Mouse (Mus musculus) kidney, adult 8-10 months (tissue): ENCODE results near the gene Slc25a12.
"Not testable (repeated sequence)": the region's sequence is repeated elsewhere in the genome, so short reads cannot be mapped to it uniquely, and the experiment has no call there.

Experiments
- DNase-seq, 2 experiments: peaks; one replicate each; pipeline ENCODE4 v3.0.0; 2022

Gene Slc25a12

GRCm38 (mm10) chr2:71367125-71367880 is at the start of gene Slc25a12:
Gene Slc25a12 (minus strand): TSS chr2:71367749.
- DNase-seq: peak; percentile 76 to 79

DNA sequence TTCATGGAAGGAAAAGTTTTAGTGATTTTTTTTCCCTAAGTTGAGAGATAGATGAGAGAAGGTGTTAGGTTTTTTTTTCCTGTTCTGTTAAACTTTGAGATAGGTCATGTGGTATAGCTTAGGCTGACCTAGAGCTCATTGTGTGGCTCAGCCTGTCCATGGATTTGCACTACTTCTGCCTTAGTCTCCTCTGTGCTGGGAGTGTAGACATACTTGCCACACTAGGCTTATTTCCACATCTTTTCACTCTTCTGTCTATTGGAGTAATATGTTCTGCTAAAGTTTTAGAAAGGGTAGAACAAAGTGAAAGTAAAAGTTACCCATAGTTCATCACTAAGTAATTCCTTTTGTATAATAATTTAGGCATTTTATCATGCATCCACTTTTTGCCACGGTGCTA is 38.1 kb upstream of the Slc25a12 start:
- no peak for DNase-seq

DNA sequence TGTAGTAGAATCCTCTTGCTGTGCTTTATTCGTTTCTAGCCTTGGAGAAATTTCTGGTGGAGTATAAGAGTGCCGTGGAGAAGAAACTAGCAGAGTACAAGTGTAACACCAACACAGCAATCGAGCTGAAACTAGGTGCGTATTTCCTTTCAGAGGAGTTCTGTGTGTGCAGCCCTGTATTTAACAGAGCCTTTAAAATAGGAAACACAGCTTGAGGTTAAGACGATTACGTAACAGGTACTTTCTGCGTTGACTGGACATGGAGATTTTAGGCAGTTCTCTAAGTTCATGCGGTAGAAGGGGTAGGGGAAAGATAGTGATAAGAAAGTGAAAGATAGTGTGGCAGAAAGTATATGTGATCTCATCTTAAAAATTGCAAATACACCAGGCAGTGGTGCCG is 22.3 kb upstream of the Slc25a12 start:
- DNase-seq: no peak

DNA sequence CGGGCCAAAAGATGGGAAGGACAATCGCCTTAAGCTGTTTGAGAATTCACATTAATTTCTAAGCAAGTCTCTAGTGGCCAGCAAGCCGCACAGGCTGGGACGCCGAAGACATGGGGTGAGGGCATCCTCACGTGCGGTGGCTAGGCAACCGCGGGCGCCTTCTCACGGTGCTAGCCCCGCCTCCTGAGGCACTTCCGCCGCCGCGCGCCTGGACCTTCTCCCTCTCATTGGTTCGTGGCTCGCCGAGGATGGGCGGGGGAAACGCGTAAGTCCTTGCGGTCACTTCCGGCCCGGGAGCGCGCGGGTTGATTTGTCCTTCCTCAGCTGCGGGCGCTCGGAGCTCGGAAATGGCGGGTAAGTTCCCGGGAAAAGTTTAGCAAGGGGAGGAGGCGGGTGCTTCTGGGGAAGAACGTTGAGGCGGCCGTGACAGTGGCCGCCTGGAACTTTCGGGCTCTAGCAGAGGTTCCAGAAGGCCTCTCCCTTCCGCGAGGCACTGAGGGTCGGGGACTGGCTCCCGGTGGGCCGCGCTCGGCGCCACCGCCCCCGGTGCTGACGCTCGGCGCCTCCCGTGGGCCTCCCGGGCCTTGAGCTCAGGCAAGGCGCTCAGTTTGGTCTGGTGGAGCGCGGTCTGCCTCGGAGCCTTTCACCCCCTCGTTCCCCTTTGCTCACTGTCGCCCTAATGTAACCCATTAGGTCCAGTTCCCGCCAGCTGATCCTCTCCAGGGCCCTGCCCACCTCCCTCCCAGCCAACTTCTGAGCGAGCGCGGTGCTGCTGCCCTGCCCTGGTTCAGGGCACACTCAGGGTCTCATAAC is 21.6 kb upstream of the Slc25a12 start, which contains the start of gene Hat1:
TSS of gene Hat1 (plus strand) at position 8 of the 813 bp plus-strand sequence.
- peak; percentile 94 to 96 for DNase-seq

DNA sequence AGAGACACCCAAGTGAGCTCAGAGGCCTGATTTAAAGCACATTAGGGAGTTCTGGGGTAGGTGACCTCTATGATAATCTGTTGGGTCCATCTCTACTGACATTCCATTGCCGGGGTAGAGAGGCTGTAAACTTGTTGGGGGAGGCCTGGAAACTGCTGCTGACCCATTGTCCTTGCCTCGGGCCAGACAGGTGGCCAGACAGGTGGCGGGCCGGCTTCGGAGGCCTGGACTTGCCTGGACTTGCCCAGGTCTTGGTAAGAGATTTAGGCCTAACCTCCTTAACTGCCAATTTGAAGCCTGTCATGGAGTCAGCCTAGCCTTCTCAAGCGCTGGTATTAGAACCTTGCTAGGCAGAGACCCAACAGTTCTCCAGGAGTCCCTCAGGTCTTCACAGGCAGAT is 20.2 kb upstream of the Slc25a12 start:
- no peak for DNase-seq

DNA sequence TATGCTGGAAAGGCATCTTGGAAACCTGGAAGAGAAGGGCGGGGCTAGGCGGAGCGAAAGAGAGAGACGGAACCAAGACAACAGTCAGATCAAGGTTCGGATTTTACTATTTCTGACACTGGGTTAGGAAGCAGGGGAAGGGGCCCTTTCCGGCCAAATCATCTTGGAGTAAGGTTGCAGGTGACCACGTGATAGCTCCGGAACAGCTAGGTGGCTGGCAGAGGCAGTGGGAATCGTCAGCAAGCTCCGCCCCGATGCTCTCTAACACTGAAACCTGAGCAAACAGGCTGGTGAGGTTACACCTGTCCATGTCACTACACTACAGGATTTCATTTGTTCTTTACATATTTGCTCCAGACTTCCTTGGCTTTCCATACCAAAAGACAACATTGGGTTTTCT is 16.3 kb upstream of the Slc25a12 start:
- DNase-seq: no peak

GRCm38 (mm10) chr2:71381962-71382361 is 14.4 kb upstream of the Slc25a12 start:
- no peak for DNase-seq

DNA sequence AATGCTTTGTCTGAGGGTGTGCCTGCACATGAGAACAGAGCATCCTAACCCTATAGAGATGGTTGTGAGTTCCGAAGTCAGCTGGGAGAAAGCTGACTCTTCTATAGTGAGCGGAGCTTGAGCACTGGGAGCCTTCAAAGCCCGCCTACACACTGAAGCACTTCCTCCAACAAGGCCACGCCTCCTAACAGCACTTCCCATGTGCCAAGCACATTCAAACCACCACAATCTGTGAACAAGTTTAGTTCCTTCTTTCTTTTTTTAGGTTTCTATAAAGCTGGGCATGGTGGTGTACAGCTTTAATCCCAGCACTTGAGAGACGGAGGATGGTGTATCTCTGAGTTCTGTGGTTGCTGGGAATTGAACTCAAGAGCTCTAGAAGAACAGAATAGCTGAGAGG is 9.9 kb upstream of the Slc25a12 start:
- DNase-seq: no peak

GRCm38 (mm10) chr2:71376433-71376906 is 8.9 kb upstream of the Slc25a12 start:
- DNase-seq: no peak

DNA sequence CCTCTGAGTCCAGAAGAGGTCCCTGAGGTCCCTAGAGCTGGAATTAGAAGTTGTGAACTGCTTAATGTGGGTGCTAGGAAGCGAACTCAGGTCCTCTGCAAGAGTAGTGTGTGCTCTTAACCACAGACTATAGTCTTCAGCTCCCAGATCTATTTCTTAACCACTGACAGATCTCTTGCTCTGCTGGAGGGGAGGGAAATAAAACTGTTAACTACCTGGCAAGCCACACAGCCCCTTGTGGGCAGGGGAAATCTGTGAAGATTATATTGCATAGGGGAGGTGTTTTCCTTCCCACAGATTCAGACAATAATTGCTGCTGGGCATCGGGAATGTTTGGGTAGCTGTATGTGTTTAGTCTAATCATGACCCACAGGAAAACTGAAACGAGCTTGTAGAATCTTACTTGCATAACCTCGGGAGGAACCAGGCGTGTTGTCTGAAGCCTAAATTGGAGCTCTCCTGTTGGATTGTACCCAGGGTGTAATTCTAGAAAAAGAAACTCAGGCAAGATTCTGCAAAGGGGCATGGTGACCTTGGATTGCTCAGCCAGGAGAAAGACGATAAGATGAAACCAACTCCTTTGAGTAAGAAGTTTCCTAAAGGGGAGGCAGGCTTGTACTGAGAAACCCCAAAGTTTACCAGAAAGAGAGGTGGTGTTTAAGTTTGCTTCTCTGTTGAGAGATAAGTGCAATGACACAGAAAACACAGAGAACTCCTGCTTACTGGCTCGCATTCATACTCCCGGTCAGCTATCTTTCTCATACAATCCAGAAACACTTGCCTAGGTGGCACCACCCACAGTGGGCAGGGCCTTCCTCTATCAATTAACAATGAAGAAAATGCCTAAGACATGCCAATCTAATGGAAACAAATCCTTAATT is 7.0 kb upstream of the Slc25a12 start:
- no peak for DNase-seq

GRCm38 (mm10) chr2:71372261-71372660 is 4.7 kb upstream of the Slc25a12 start:
- DNase-seq: not testable (repeated sequence)

DNA sequence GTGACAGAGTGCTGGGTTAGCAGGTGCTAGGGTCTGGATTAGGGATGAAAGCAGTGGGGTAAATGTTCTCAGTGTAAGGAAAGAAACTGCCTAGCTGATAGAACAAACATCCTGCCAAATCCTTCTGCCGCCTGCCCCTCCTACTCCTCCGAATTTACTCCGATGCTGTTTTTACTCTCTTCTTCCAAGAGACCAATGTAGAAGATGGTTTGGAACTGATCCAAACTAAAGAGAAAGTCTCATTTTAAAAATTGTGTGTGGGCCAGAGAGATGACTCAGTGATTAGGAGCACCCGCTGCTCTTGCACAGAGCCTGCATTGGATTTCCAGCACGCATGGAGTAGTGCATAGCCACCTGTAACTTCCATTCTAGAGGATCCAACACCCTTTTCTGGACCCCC is 4.2 kb upstream of the Slc25a12 start:
- no peak for DNase-seq

- DNase-seq: no peak
Measured at GRCm38 (mm10) chr2:71368086-71368485, 537 bp upstream of the Slc25a12 start.

- no peak for DNase-seq
Measured at GRCm38 (mm10) chr2:71366618-71367124, 878 bp downstream of the Slc25a12 start.

- DNase-seq: no peak
Measured at GRCm38 (mm10) chr2:71360192-71360591, 7.4 kb downstream of the Slc25a12 start.

DNA sequence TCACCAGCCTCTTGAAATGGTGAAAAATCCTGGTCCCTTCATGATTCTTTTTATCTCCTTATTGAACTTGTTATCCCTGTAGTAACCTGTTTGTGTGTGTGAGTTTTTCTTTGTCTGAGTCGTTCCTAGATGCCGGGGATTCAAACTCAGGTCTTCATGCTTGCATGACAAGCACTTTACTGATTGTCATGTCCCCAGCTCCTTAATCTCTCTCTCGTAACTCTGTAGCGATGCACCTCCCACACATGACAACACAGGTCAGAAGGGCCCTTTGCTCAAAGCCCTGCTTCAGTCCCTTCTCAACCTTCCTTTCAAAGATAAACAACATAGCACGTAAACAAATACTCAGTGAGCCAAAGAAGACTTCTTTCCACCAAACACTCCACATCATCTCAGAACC is 9.2 kb downstream of the Slc25a12 start:
- no peak for DNase-seq

DNA sequence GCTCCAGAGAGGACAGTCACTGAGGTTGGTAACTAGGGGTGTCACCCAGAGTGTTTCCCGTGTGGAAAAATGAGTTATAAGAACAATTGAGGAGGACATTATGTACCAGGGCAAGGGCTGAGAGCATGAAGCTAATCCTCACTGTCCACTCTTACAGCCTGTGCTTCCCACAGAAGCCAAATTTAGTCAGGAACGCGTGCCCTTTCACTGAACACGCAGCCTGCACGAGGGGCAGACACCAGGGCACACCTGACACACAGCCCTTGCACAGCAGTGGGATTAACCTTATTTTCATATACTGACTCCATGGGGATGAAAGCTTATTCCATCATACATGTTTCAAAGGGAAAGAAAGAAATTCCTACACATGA is 13.5 kb downstream of the Slc25a12 start:
- DNase-seq: no peak

DNA sequence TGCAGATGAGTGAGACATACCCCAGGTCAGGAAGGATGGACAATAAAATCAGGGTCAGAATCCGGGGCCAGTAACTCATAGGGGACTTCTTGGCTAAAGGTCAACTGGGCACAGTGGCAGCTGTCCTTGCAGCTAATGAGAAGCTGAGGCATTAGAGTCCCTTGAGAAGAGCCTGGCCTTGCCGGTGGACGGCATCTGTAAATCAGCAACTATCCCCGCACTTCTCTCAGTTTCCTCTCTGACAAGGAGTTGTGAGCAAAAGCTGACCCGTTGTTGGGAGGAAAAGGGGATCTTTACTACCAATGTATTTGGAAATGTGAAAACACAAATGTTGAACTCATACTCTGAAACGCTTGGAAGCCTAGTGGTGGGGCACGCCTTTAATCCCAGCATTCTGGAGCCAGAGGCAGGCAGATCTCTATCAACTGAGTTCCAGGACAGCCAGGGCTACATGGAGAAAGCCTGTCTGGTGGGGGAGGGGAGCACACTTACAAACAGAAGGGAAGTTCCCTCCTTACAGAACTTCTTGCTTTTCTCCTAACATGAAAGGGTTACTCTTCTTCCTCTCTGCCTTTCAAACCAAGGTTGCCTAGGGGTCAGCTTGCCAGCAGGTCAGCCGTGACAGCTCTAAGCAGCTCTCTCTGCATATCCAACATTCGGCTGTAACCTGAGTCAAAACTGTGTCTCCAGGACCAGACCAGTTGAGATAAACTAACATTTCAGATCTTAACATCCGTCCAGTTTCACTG is 14.1 kb downstream of the Slc25a12 start:
- DNase-seq: peak; percentile 32 to 34

- no peak for DNase-seq
Measured at GRCm38 (mm10) chr2:71351727-71351987, 15.9 kb downstream of the Slc25a12 start.

- no peak for DNase-seq
Measured at GRCm38 (mm10) chr2:71350904-71351726, 16.4 kb downstream of the Slc25a12 start.

DNA sequence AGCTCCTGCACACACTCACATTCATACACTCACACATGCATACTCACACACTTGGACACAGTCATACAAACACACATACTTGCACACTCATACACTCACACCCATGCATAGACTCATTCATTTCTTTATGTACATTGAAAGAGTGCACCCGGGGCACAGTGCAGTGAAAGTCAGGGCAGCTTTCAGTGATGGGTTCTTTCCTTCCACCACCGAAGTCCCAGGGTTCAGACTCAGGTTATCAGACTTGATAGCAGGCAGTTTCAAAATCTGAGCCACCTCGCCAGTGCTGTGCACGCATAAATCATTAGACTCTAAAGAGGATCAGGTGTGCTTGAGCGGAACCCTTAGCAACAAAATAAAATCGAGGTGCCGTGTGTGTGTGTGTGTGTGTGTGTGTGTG is 17.4 kb downstream of the Slc25a12 start:
- no peak for DNase-seq
